Mouse (Mus musculus) heart, embryonic 10.5 days (tissue): ENCODE measurements at regions not wholly inside any gene's neighbourhood (a gene's known extent, or its start where the extent isn't known, plus 50 kb on each side); places are given as distances from the start of the nearest gene placed in this dataset.

Source experiments
- DNase-seq: peaks from one replicate; pipeline ENCODE4 v3.0.0-alpha.2; 2017; ENCODE audit warnings: low spot score
- H3K27ac ChIP-seq: fragments of 300-500 bp; sonication (generic); 2 replicates; pipeline ENCODE4 v1.5.1; 2016; ENCODE audit warnings: mild to moderate bottlenecking
- H3K27me3 ChIP-seq: fragments of 300-500 bp; sonication (generic); 2 replicates; pipeline ENCODE4 v1.6.1; 2016; ENCODE audit warnings: mild to moderate bottlenecking; ENCODE audit not compliant: poor library complexity, insufficient read depth, severe bottlenecking
- H3K36me3 ChIP-seq: fragments of 300-500 bp; sonication (generic); 2 replicates; pipeline ENCODE4 v1.6.1; 2016; ENCODE audit warnings: mild to moderate bottlenecking, moderate library complexity
- H3K4me1 ChIP-seq: fragments of 300-500 bp; sonication (generic); 2 replicates; pipeline ENCODE4 v1.6.1; 2016; ENCODE audit warnings: mild to moderate bottlenecking
- H3K4me3 ChIP-seq: fragments of 300-500 bp; sonication (generic); 2 replicates; pipeline ENCODE4 v1.5.1; 2016; ENCODE audit warnings: mild to moderate bottlenecking, moderate library complexity
- H3K9me3 ChIP-seq: fragments of 300-500 bp; sonication (generic); 2 replicates; pipeline ENCODE4 v1.6.1; 2016; ENCODE audit warnings: mild to moderate bottlenecking, moderate library complexity
- WGBS: fragments of 180-500 bp; shearing (Covaris S2); methylation state at CpG from one replicate; pipeline ENCODE4 v1.1.7; 2016; 5-methylcytosine and 5-hydroxymethylcytosine counted together

DNA sequence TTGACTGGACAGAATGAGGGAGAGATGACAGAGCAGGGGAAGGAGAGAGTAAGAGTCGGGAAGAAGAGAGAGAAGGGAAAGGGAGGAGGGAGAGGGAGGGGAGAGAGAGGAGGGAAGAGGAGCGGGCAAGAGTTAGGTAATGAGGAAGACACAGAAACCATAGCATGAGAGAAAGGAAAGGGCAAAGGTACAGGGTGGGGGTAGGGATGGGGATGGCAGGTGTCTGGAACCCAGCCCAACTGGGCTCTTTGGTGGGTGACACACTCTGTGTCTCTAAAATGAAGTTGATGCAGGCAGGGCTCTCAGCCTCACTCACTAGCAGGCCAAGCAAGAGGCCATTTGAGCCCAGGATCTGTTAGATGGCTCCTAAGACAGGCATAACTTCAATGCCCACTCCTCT lies 263.1 kb downstream of the Matn1 start:
- WGBS = 60% methylated on average over 2 of the region's 2 CpGs
- no peaks in the 10 kb centered on the region for H3K36me3 ChIP-seq
- DNase-seq = no peak
- peaks cover 5% of the 10 kb centered on the region; the same call in 1 of the 2 replicates for H3K27me3 ChIP-seq
- H3K27ac ChIP-seq = no peak overlapping the region
- H3K9me3 ChIP-seq = peaks cover 5% of the 10 kb centered on the region; the same call in 1 of the 2 replicates
- no peak overlapping the region for H3K4me3 ChIP-seq
- H3K4me1 ChIP-seq = no peaks in the 10 kb centered on the region

DNA sequence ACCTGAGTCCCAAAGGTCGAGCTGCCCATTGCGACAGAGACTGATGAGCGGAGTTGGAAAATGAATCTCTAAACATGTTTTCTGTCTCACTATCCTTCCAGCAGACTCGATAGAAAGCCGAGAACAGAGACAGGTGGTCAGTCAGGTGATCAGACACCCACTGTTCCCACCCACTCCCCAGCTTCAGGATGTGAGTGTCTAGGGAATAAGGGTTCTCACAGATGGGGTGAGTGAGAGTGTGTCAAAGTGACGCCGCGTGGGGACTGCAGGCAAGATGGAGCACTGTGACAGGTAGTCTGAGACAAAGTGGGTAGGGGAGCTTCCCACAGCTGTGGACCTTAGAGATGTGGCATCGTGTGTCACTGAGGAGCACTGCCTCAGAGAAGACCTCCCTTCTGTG lies 264.0 kb downstream of the Matn1 start:
- WGBS = 85% methylated on average over 9 of the region's 9 CpGs
- DNase-seq = no peak
- no peaks in the 10 kb centered on the region for H3K36me3 ChIP-seq
- H3K27ac ChIP-seq = no peak overlapping the region
- peaks cover 5% of the 10 kb centered on the region; the same call in 1 of the 2 replicates for H3K9me3 ChIP-seq
- H3K4me3 ChIP-seq = no peak overlapping the region
- H3K27me3 ChIP-seq = peaks cover 5% of the 10 kb centered on the region; the same call in 1 of the 2 replicates
- H3K4me1 ChIP-seq = no peaks in the 10 kb centered on the region

DNA sequence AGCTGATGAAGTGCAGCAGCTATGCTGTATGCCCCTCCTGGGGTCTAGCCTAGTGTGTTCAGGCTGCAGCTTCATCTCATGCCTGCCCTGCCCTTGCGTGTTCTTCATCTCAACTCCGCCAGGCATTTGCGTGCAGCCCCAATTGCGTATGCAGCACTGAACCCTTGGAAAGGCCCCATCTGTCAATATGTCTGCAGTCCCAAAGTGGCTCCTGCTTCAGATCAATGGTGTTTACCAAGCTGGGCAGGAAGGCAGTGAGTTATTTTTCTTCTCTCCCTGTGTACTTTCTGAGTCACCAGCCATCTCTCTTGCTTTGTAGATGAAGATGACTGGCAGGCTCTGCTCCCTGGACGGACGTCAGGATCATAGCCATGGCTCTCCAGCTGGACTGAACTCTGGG lies 264.5 kb downstream of the Matn1 start:
- WGBS = 83% methylated on average over 6 of the region's 6 CpGs
- H3K4me3 ChIP-seq = no peak overlapping the region
- peaks cover 5% of the 10 kb centered on the region; the same call in 1 of the 2 replicates for H3K9me3 ChIP-seq

DNA sequence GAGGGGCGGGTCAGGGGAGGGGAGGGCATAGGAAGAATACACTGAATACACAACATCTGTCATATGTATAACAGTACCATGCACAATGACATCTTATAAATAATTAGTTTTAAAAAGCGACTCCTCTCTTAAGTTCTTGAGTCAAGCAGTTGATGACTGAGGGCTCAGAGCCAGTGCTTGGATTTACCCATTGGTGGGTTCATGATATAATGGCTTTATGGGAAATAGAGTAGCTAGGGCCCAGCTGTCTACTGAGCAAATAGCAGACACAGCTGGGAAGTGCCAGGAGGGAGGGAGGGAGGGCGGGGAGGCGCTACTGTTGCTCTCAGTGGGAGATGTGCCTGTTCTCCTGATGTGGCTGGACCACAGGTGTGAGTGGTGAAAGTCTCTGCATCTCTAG lies 268.5 kb downstream of the Matn1 start:
- peaks cover 5% of the 10 kb centered on the region; the same call in 1 of the 2 replicates for H3K9me3 ChIP-seq
- 59% methylated on average over 4 of the region's 4 CpGs for WGBS
- H3K4me3 ChIP-seq = no peak overlapping the region
- no peaks in the 10 kb centered on the region for H3K27me3 ChIP-seq
- H3K36me3 ChIP-seq = no peaks in the 10 kb centered on the region
- DNase-seq = no peak
- H3K4me1 ChIP-seq = peaks cover 5% of the 10 kb centered on the region
- H3K27ac ChIP-seq = no peak overlapping the region

More for the DNA sequence above, 264.5 kb downstream of the Matn1 start:
- Histone ChIP-seq H3K36me3 (no peaks in the 10 kb centered on the region), H3K4me1 (no peaks in the 10 kb centered on the region), H3K27ac (no peak overlapping the region), H3K27me3 (peaks cover 5% of the 10 kb centered on the region; the same call in 1 of the 2 replicates)
- DNase-seq = no peak

DNA sequence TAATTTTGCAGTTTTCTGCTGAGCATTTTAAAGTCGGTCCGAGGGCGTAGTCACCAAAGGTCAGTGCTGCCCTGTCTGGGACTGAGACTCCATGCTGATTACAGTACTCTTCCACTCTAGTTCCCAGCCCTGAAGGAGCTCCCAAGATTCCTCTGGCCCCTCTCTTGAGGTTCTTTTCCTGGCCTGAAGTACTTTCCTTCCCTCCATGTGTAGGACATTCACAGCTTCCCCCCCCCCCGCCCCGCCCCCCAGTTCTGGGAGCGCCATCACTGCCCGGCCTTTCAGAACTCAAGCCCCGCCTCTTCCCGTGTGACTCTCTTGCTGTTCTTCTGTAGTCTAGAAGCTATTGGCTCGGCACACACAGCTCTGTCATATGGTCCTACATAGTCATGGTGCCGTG lies 271.5 kb downstream of the Matn1 start:
- no peak overlapping the region for H3K4me3 ChIP-seq
- H3K4me1 ChIP-seq = peaks cover 10% of the 10 kb centered on the region
- H3K9me3 ChIP-seq = peaks cover 5% of the 10 kb centered on the region; the same call in 1 of the 2 replicates
- H3K27ac ChIP-seq = no peak overlapping the region
- WGBS = 84% methylated on average over 11 of the region's 11 CpGs
- no peaks in the 10 kb centered on the region for H3K36me3 ChIP-seq
- H3K27me3 ChIP-seq = no peaks in the 10 kb centered on the region
- DNase-seq = no peak

DNA sequence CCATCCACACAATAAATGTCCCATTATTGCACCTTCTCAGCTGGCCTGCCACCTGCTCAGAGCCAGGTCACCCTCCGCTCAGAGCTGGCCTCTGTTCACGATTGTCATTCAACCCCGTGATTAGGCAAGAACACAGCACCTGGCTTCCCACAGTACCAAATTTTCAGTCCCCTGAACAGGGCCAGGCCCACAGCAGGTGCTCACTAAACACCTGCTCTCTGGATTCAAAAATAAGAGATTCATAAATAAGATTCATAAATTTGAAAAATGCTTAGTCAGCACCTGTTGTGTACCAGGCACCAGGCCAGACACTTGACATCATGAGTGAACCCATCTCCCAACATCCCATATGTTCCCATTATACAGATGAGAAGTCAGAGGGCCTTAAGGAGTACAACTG lies 272.2 kb downstream of the Matn1 start:
- no peak overlapping the region for H3K4me3 ChIP-seq
- 89% methylated on average over 3 of the region's 3 CpGs for WGBS
- H3K4me1 ChIP-seq = peaks cover 10% of the 10 kb centered on the region
- H3K36me3 ChIP-seq = no peaks in the 10 kb centered on the region
- DNase-seq = no peak
- H3K27ac ChIP-seq = no peak overlapping the region
- no peaks in the 10 kb centered on the region for H3K9me3 ChIP-seq
- H3K27me3 ChIP-seq = no peaks in the 10 kb centered on the region

DNA sequence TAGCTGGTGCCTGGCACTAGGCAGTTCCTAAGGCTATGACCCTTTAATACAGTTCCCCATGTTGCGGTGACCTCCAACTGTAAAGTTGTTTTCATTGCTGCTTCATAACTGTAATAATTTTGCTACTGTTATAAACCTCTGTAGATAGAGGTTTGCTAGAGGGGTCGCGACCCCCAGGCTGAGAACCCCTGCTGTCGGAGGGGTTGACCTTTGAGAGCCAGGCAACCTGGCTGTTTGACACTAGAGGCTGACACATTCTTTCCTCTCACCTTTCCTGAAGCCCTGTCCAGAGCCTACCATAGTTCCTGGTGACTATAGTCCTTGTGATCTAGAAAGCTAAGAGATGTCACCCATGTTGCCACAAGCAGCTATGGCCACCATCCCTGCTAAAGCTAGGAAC lies 272.9 kb downstream of the Matn1 start:
- 70% methylated on average over 4 of the region's 4 CpGs for WGBS
- H3K4me3 ChIP-seq = no peak overlapping the region

DNA sequence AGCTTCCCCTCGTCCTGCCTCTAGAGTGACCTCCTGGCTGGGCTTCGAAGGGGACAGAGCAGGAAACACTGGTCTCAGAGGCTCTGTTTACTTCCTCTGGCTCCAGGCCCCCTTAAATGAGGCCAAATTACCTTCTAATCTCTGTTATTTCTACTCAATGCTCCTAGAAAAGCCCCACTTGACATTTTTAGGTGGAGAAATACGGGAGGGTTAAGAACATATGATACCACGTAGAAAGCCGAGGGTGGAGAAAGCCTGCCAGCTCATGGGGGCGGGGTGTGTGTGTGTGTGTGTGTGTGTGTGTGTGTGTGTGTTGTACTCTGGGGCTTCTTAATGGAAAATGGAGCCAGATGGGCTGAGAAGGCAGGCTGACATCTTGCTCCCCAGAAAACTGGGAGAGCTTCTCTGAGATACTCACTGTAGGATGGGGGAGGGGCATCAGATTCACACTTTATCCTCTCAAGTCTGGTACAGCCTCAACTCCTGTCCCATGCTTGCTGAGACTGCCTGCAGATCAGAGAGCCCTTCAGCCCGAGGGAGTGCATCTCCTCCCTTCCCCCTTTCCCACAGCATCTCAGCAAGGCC lies 273.5 kb downstream of the Matn1 start:
- Histone ChIP-seq H3K27me3 (no peaks in the 10 kb centered on the region), H3K27ac (no peak overlapping the region), H3K36me3 (no peaks in the 10 kb centered on the region), H3K4me3 (no peak overlapping the region), H3K9me3 (no peaks in the 10 kb centered on the region), H3K4me1 (peaks cover 10% of the 10 kb centered on the region)
- WGBS = 30% methylated on average over 7 of the region's 7 CpGs
- no peak for DNase-seq

More for the DNA sequence above, 272.9 kb downstream of the Matn1 start:
- no peaks in the 10 kb centered on the region for H3K27me3 ChIP-seq
- no peak overlapping the region for H3K27ac ChIP-seq
- H3K9me3 ChIP-seq = no peaks in the 10 kb centered on the region
- no peak for DNase-seq
- H3K4me1 ChIP-seq = peaks cover 10% of the 10 kb centered on the region
- H3K36me3 ChIP-seq = no peaks in the 10 kb centered on the region

DNA sequence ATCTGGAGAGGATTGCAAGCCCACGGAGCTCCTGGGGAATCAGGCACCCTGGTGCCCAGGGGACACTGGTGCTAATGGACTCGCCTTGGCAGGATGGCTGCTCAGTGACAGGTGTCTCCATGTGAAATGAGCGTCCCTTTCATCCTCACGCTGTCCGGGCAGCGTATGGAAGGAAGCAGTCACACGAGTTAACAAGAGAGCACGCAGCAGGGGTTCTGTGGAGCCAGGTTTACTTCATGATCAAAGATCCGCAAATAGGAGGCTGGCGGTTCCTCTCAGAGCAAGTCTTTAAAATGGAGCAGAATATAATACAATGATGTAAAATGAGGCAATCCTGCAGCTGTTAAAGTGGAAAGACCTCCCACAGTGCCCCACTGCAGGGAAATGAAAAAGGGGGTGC lies 276.8 kb downstream of the Matn1 start:
- Histone ChIP-seq H3K4me3 (no peak overlapping the region), H3K4me1 (peaks cover 10% of the 10 kb centered on the region), H3K36me3 (no peaks in the 10 kb centered on the region), H3K27me3 (no peaks in the 10 kb centered on the region), H3K27ac (no peak overlapping the region), H3K9me3 (no peaks in the 10 kb centered on the region)
- no peak for DNase-seq
- 86% methylated on average over 10 of the region's 10 CpGs for WGBS

DNA sequence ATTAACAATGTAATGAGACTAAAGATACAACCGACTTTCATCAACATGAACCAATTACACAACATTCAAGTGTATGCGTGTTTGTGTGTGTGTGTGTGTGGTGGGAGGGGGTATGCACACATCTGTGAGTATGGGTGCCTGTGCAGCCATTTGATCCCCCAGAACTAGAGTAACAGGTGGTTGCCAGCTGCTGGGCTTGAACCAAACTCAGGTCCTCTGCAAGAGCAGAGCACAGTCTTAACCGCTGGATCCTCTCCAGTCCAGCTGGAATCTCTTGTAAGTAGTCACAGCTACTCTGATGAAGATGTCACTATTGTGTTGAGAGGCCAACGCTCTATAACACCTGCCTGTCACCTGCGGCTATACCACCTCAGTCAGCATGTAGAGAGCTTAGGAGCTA lies 286.2 kb downstream of the Matn1 start:
- 86% methylated on average over 5 of the region's 5 CpGs for WGBS
- Histone ChIP-seq H3K36me3 (no peaks in the 10 kb centered on the region), H3K27ac (no peak overlapping the region), H3K4me3 (no peak overlapping the region), H3K4me1 (no peaks in the 10 kb centered on the region), H3K9me3 (no peaks in the 10 kb centered on the region), H3K27me3 (no peaks in the 10 kb centered on the region)
- no peak for DNase-seq

DNA sequence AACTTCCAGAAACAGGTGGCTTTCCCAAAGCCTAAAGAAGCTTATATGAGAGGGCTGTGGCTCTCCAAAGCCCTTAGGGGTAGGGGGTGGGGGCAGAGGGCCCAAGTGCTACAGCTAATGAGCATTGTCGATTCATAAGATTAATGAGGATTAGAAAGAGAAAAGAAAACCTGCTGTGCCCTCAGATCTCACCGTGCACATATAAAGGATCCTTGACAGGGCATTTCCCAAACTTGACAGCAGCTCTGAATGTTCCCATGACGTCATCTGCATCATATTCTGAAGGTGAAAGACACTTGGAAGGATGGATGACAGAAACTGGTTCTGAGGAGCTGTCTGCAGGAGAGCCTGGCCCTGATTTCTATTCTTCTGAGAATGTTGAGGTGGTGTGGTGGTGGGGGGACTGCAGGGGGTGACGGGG lies 292.4 kb downstream of the Matn1 start:
- Histone ChIP-seq H3K4me3 (no peak overlapping the region), H3K27ac (no peak overlapping the region), H3K27me3 (no peaks in the 10 kb centered on the region; the same call in 1 of the 2 replicates), H3K36me3 (no peaks in the 10 kb centered on the region), H3K4me1 (no peaks in the 10 kb centered on the region), H3K9me3 (no peaks in the 10 kb centered on the region)
- 59% methylated on average over 4 of the region's 4 CpGs for WGBS
- no peak for DNase-seq

DNA sequence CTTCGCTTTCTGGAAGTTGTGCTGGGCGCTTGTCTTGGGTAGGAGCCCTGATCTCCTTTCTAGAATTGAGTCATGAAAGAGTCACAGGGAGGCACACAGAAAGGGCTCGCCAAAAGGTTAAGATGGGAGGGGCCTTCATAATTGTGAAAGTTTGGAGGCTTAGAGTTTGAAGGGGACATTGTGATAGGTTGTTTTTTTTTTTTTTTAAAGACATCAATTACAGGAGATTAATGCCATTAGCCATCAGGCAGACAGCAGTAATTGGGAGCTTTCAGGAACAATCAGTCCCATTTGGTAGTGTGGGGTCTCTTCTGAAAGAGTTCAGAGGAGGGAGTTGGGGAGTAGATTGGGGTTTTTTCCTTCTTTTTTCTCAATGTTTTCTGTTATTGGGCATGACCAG lies 294.4 kb downstream of the Matn1 start:
- Histone ChIP-seq H3K4me1 (peaks cover 15% of the 10 kb centered on the region), H3K9me3 (no peaks in the 10 kb centered on the region), H3K27ac (no peak overlapping the region), H3K4me3 (no peak overlapping the region), H3K36me3 (no peaks in the 10 kb centered on the region), H3K27me3 (no peaks in the 10 kb centered on the region; the same call in 1 of the 2 replicates)
- no peak for DNase-seq
- WGBS = 61% methylated on average over 3 of the region's 3 CpGs

DNA sequence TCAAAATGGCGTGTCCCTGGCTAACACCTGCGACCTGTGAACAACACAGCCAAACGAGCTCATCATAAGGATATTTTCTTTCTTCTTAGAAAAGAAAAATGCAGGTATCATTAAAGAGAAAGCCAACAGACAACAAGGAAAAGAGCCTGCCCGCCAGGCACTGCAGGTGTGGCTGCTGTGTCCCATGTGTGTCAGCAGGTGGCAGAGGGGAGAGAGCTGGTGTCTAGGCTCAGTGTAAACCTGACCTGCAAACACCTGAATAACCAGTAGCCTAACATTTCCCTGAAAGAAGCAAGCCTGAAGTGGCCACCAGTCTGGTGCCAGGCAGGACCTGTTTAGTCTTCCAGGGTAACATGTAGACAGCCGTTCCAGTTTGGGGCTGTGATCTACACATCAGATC lies 294.9 kb downstream of the Matn1 start:
- DNase-seq = no peak
- no peak overlapping the region for H3K27ac ChIP-seq
- 76% methylated on average over 5 of the region's 5 CpGs for WGBS
- no peaks in the 10 kb centered on the region for H3K36me3 ChIP-seq
- H3K4me3 ChIP-seq = no peak overlapping the region
- H3K4me1 ChIP-seq = peaks cover 21% of the 10 kb centered on the region
- no peaks in the 10 kb centered on the region; the same call in 1 of the 2 replicates for H3K27me3 ChIP-seq
- no peaks in the 10 kb centered on the region for H3K9me3 ChIP-seq

DNA sequence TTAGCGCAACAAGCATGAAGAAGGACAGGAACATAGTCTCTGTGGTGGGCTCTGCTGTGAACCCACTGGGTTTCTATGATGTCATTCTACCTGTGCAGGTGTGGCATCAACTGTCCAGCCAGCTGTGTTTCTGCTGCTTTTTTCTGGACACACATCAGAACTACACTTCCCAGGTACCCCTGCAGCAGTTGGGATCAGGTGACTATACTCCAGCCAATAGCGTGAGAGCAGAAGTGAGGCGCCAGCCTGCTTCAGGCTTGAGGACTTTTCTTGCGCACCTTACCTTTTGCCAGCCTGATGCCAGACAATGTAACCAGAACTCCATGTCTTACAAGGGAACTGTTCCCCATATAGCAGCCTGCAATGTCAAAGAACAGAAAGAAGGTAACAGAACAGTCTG lies 296.3 kb downstream of the Matn1 start:
- DNase-seq = no peak
- Histone ChIP-seq H3K27ac (no peak overlapping the region), H3K9me3 (no peaks in the 10 kb centered on the region), H3K27me3 (no peaks in the 10 kb centered on the region; the same call in 1 of the 2 replicates), H3K4me3 (no peak overlapping the region), H3K4me1 (peaks cover 34% of the 10 kb centered on the region), H3K36me3 (no peaks in the 10 kb centered on the region)
- WGBS = 79% methylated on average over 4 of the region's 4 CpGs
